Mouse (Mus musculus) right cerebral cortex, postnatal 36 days (tissue): Measurements from ENCODE around the gene Tmem236.

Experiments
- DNase-seq, 2 experiments: peaks; one replicate each; pipeline ENCODE4 v3.0.0; 2022; ENCODE audit warnings: low spot score in 2 of 2, mixed read lengths in 1 of 2

Tmem236 gene

GRCm38 (mm10) chr2:14249839-14250564 is 75.7 kb downstream of the Tmem236 start:
- DNase-seq, result no peak

- DNase-seq, result no peak
Measured at GRCm38 (mm10) chr2:14251938-14252337, 77.6 kb downstream of the Tmem236 start.

DNA sequence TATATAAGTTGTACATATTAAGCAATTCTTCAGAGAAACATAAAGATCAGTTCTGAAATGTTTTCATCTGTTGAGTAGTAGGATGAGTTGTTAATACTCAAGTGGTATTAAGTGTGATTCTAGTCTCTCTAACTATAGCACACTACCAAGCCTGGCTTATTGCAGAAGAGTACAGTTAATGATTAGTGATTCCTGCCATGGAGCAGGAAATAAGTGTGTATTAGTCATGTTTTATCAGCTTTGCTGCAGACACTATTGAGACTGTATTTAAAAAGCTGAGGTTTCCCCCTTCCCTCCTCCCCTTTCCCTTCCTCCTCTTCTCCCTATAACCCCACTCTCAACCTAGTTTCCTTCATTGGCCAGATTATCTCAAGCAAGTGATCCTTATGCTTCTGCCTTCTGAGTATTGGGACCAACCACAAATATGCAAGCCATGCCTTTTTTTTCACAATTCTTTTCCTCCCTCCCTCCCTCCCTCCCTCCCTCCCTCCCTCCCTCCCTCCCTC is 84.1 kb downstream of the Tmem236 start:
- DNase-seq, result no peak

DNA sequence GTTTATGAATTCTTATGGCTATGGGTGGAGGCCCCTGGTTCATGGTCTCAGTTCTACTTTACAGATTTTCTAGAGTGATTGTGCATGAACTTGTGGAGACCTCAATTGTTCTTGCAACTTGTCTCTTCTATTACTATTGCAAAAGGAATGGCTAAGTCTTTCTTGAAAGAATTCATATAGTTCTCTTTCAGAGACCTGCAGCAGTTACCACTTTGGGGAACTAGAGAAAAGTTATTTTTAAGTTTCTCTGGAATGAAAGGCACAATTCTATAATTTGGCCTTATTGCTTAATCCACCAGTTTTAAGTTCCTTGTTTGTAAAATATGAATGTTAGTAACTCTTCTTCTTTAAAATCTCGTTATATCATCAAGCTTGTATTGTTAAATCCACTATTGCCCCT is 87.8 kb downstream of the Tmem236 start:
- no peak for DNase-seq

- no peak for DNase-seq
Measured at GRCm38 (mm10) chr2:14269160-14269559, 94.8 kb downstream of the Tmem236 start.
